Mouse (Mus musculus): ENCODE data around the gene Trip10.

The Trip10 gene

GRCm38 (mm10) chr17:57249186-57250181 lies at the start of gene Trip10:
Trip10 (plus strand) TSS chr17:57249455.
- in situ Hi-C loops (cut with MseI, MboI), result no loop called here

GRCm38 (mm10) chr17:57201841-57202724 lies 47.2 kb upstream of the Trip10 start:
- in situ Hi-C loops (cut with MseI, MboI), result no loop called here

GRCm38 (mm10) chr17:57207938-57208337 lies 41.3 kb upstream of the Trip10 start:
- in situ Hi-C loops (cut with MseI, MboI), result no loop called here

GRCm38 (mm10) chr17:57209330-57209729 lies 39.9 kb upstream of the Trip10 start:
- in situ Hi-C loops (cut with MseI, MboI), result no loop called here

- in situ Hi-C loops (cut with MseI, MboI), result loop anchor here in 1 of 2 experiments (10.0 kb wide), 1 partner anchor 123 kb away; no protein-coding TSS in a partner anchor
These were observed 37.8 kb upstream of the Trip10 start for GRCm38 (mm10) chr17:57211501-57211900.

GRCm38 (mm10) chr17:57214676-57215387 lies 34.4 kb upstream of the Trip10 start:
- in situ Hi-C loops (cut with MseI, MboI), result loop anchor here in 1 of 2 experiments (10.0 kb wide), 1 partner anchor 120 kb away; no protein-coding TSS in a partner anchor

GRCm38 (mm10) chr17:57218335-57218900 lies 30.8 kb upstream of the Trip10 start:
- in situ Hi-C loops (cut with MseI, MboI), result loop anchor here in 1 of 2 experiments (10.0 kb wide), 1 partner anchor 116 kb away; no protein-coding TSS in a partner anchor

- in situ Hi-C loops (cut with MseI, MboI), result loop anchor here in 1 of 2 experiments (10.0 kb wide), 1 partner anchor 115 kb away; no protein-coding TSS in a partner anchor
These were observed 29.9 kb upstream of the Trip10 start for GRCm38 (mm10) chr17:57219167-57219883.

GRCm38 (mm10) chr17:57219884-57220207 lies 29.4 kb upstream of the Trip10 start:
- in situ Hi-C loops (cut with MseI, MboI), result loop anchor here (10.0 kb wide), 1 partner anchor 115 kb away; no protein-coding TSS in a partner anchor

- in situ Hi-C loops (cut with MseI, MboI), result loop anchor here in 1 of 2 experiments (10.0 kb wide), 1 partner anchor 113 kb away; no protein-coding TSS in a partner anchor
These were observed 27.3 kb upstream of the Trip10 start for GRCm38 (mm10) chr17:57221911-57222310.

GRCm38 (mm10) chr17:57223313-57223712 lies 25.9 kb upstream of the Trip10 start:
- in situ Hi-C loops (cut with MseI, MboI), result loop anchor here in 1 of 2 experiments (10.0 kb wide), 1 partner anchor 111 kb away; no protein-coding TSS in a partner anchor

GRCm38 (mm10) chr17:57227468-57227867 lies 21.8 kb upstream of the Trip10 start:
- in situ Hi-C loops (cut with MseI, MboI), result loop anchor here in 1 of 2 experiments (10.0 kb wide), 1 partner anchor 107 kb away; no protein-coding TSS in a partner anchor

- in situ Hi-C loops (cut with MseI, MboI), result loop anchor here in 1 of 2 experiments (10.0 kb wide), 1 partner anchor 107 kb away; no protein-coding TSS in a partner anchor
These were observed 21.2 kb upstream of the Trip10 start, which contains the start of gene C3 for GRCm38 (mm10) chr17:57228014-57228413. C3 (minus strand) TSS chr17:57228136.

- in situ Hi-C loops (cut with MseI, MboI), result loop anchor here in 1 of 2 experiments (10.0 kb wide), 1 partner anchor 106 kb away; no protein-coding TSS in a partner anchor
These were observed 20.4 kb upstream of the Trip10 start for GRCm38 (mm10) chr17:57228873-57229272.

GRCm38 (mm10) chr17:57229851-57230727 lies 19.2 kb upstream of the Trip10 start:
- in situ Hi-C loops (cut with MseI, MboI), result loop anchor here in 1 of 2 experiments (10.0 kb wide), 1 partner anchor 105 kb away; no protein-coding TSS in a partner anchor

GRCm38 (mm10) chr17:57230728-57231125 lies 18.5 kb upstream of the Trip10 start:
- in situ Hi-C loops (cut with MseI, MboI), result no loop called here

GRCm38 (mm10) chr17:57231321-57231771 lies 17.9 kb upstream of the Trip10 start:
- in situ Hi-C loops (cut with MseI, MboI), result no loop called here

GRCm38 (mm10) chr17:57232200-57232599 lies 17.1 kb upstream of the Trip10 start:
- in situ Hi-C loops (cut with MseI, MboI), result no loop called here

All from mouse trophoblast stem cell (cell line).